Mouse (Mus musculus) lung, postnatal 25 days (tissue): ENCODE results near the gene Fkbp1a.

Experiments used
- DNase-seq: peaks from one replicate; pipeline ENCODE4 v3.0.0; 2022; ENCODE audit warnings: low spot score

The Fkbp1a gene

GRCm38 (mm10) chr2:151609974-151610373, 67.7 kb downstream of the Fkbp1a start:
- no peak for DNase-seq
